Mouse (Mus musculus): Measurements from ENCODE around the gene Mreg. TPM values are rescaled to one million over a fixed set of nuclear protein-coding genes. Genes with fewer than 3 reads are reported as not detected.

Mreg gene
- polyA plus RNA-seq, 1 experiment from 2014 or later = 2.3 TPM

Other genes with a start within 250 kb of the Mreg start
- gene Pecr, start 72.0 kb upstream of the Mreg start, polyA plus RNA-seq (2014; fragmentation: Nextera tagmentation; extraction: Ambion mirVana) = 6.3 and 7.7 TPM in 2 replicates
- 33.9 and 36.0 TPM in 2 replicates for gene Tmem169, start 72.1 kb upstream of the Mreg start, polyA plus RNA-seq (2014; fragmentation: Nextera tagmentation; extraction: Ambion mirVana)
- gene Xrcc5, start 95.1 kb upstream of the Mreg start, polyA plus RNA-seq (2014; fragmentation: Nextera tagmentation; extraction: Ambion mirVana) = 12.8 and 21.9 TPM in 2 replicates

Measured in midbrain, embryonic 14.5 days (tissue).